Mouse (Mus musculus) G1E (cell line): Measurements from ENCODE around the gene Lce1d. TPM values are rescaled to one million over a fixed set of nuclear protein-coding genes. Genes with fewer than 3 reads are reported as not detected.
"Not testable (repeated sequence)": the region's sequence is repeated elsewhere in the genome, so short reads cannot be mapped to it uniquely, and the experiment has no call there.

Experiments
- ATAC-seq: 2 replicates; pipeline ENCODE4 v1.8.0; 2016; ENCODE audit warnings: mild to moderate bottlenecking; ENCODE audit not compliant: insufficient number of reproducible peaks, poor library complexity, low FRiP score, severe bottlenecking; ENCODE audit errors: extremely low read depth
- DNase-seq: peaks from one replicate; pipeline ENCODE4 v3.0.0; 2012; ENCODE audit warnings: low spot score
- H3K27me3 ChIP-seq: 2 replicates; pipeline ENCODE4 v1.6.1; 2012; ENCODE audit warnings: mild to moderate bottlenecking, low read length, inconsistent platforms; ENCODE audit not compliant: insufficient read depth
- H3K36me3 ChIP-seq: replicated peaks from 2 replicates; pipeline ENCODE3; 2012; ENCODE audit warnings: mild to moderate bottlenecking, inconsistent platforms
- H3K4me1 ChIP-seq: 2 replicates; pipeline ENCODE4 v1.6.1; 2012; ENCODE audit warnings: low read depth, low read length, inconsistent platforms, mixed read lengths; ENCODE audit not compliant: insufficient read depth
- H3K4me3 ChIP-seq: 2 replicates; pipeline ENCODE4 v1.5.1; 2012; ENCODE audit warnings: low read depth, mild to moderate bottlenecking, inconsistent platforms, low read length, moderate library complexity, mixed read lengths
- H3K9me3 ChIP-seq: replicated peaks from 2 replicates; pipeline ENCODE4 v1.6.1; 2012; ENCODE audit warnings: inconsistent platforms
- CTCF ChIP-seq: IDR thresholded peaks from 2 replicates; pipeline ENCODE4 v1.5.1; 2012; ENCODE audit warnings: low read depth, low read length, inconsistent platforms, mixed read lengths
- GATA1 ChIP-seq: IDR thresholded peaks from 2 replicates; pipeline ENCODE4 v1.6.1; 2012; ENCODE audit warnings: borderline replicate concordance, low read length, inconsistent platforms, mixed read lengths
- GATA2 ChIP-seq: IDR thresholded peaks from 2 replicates; pipeline ENCODE4 v1.6.1; 2012; ENCODE audit warnings: low read depth, low read length, inconsistent platforms, borderline replicate concordance
- POLR2AphosphoS5 ChIP-seq: IDR thresholded peaks from 2 replicates; pipeline ENCODE4 v1.6.1; 2012; ENCODE audit warnings: low read depth, low read length, inconsistent platforms; ENCODE audit not compliant: insufficient replicate concordance
- TAL1 ChIP-seq: conservative IDR thresholded peaks from 2 replicates; pipeline ENCODE4 v1.6.1; 2012; ENCODE audit warnings: low read depth, low read length, inconsistent platforms, mixed read lengths
- polyA plus RNA-seq: library from polyadenylated mRNA; stranded (reverse); fragments of >175 nt; gene quantifications from 2 replicates; pipeline ENCODE4 v1.2.3, GENCODE M21; 2012
- total RNA-seq, 2 experiments: library from RNA; stranded (forward) in 1 of 2; stranded (reverse) in 1 of 2; fragments of 200-1000 nt in 1 of 2; fragments of >200 nt in 1 of 2; fragmentation: Nextera tagmentation in 1 of 2; gene quantifications; 2 replicates each; pipeline ENCODE4 v1.2.3; 2014 to 2017

Lce1d gene
- not detected in 2 replicates for total RNA-seq (2014; fragmentation: Nextera tagmentation)
- not detected in 2 replicates for total RNA-seq (2017)
- polyA plus RNA-seq = not detected in 2 replicates

GRCm38 (mm10) chr3:92687110-92687509 is at the start of gene Lce1d:
TSS of gene Lce1d (minus strand) at chr3:92687210.
- ATAC-seq (no peak), DNase-seq (no peak)
- no peak for TF ChIP-seq POLR2AphosphoS5
- TF ChIP-seq TAL1 = no peak
- TF ChIP-seq GATA1 = no peak
- TF ChIP-seq GATA2 = no peak
- TF ChIP-seq CTCF = no peak
- no peak within 1 kb of the TSS for H3K4me3 ChIP-seq
- no peaks in the 10 kb centered on the region for H3K27me3 ChIP-seq
- no peaks in the 10 kb centered on the region for H3K4me1 ChIP-seq
- no peaks in the 10 kb centered on the region for H3K9me3 ChIP-seq
- no peaks in the 10 kb centered on the region for H3K36me3 ChIP-seq

DNA sequence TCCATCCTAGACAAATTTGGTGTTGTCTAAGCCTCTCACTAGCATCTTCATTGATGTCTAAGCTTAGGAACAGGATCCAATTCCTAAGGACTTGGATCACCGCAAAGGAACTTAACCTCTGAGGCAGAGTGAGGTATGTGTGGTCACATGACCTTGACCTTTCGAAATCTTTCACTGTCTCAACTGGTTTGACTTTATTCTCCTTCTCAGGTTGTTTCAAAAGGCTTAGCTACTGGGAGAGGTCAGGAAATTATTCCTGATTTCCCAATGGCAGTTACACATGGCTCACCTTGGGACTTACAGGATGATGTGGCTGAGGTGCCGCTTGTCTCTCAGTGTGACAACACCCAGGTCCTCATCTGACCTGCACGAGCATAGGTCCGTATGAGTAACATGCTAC is 35.6 kb upstream of the Lce1d start:
- Histone ChIP-seq H3K4me3 (no peak overlapping the region), H3K36me3 (no peaks in the 10 kb centered on the region), H3K4me1 (no peaks in the 10 kb centered on the region), H3K9me3 (no peaks in the 10 kb centered on the region), H3K27me3 (no peaks in the 10 kb centered on the region)
- ATAC-seq (no peak), DNase-seq (no peak)
- no peak for TF ChIP-seq CTCF
- no peak for TF ChIP-seq POLR2AphosphoS5
- TF ChIP-seq GATA2 = no peak

GRCm38 (mm10) chr3:92720250-92720649 is 33.2 kb upstream of the Lce1d start, which contains the start of gene Lce1f:
TSS of gene Lce1f (minus strand) at chr3:92720350.
- no peak for TF ChIP-seq TAL1
- TF ChIP-seq GATA2 = no peak
- TF ChIP-seq CTCF = no peak
- no peak for TF ChIP-seq POLR2AphosphoS5
- no peak for TF ChIP-seq GATA1
- Histone ChIP-seq H3K4me3 (no peak within 1 kb of the TSS), H3K27me3 (no peaks in the 10 kb centered on the region), H3K36me3 (no peaks in the 10 kb centered on the region), H3K9me3 (no peaks in the 10 kb centered on the region), H3K4me1 (no peaks in the 10 kb centered on the region)
- DNase-seq = no peak
- ATAC-seq = no peak

- ATAC-seq (no peak), DNase-seq (no peak)
- no peak for TF ChIP-seq POLR2AphosphoS5
- TF ChIP-seq CTCF = no peak
- Histone ChIP-seq H3K4me3 (no peak overlapping the region), H3K36me3 (no peaks in the 10 kb centered on the region), H3K27me3 (no peaks in the 10 kb centered on the region), H3K4me1 (no peaks in the 10 kb centered on the region), H3K9me3 (no peaks in the 10 kb centered on the region)
Observed at GRCm38 (mm10) chr3:92715122-92715521, 28.1 kb upstream of the Lce1d start.

DNA sequence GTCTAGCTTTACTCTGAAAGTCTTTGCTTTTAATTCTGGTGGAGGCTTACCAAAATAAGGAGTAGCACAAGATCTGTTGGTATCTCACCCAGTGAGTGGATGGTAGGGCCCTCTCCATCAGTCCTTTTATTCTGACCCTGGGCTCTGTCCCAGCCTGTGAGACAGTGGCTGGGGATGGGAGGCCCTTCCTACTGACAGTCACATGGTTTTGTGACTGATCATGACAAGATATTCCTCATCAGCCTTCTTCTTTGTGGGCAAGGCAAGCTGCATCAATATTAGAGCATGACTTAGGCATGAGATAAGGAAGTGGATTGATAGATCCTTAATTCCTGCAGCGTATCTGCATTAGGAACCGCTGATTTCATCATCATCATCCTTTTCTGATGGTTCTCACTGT is 22.0 kb upstream of the Lce1d start, which contains the start of gene Lce1e:
Lce1e (minus strand) TSS at position 101 of the 400 bp plus-strand sequence.
- DNase-seq = no peak
- no peak within 1 kb of the TSS for H3K4me3 ChIP-seq
- H3K4me1 ChIP-seq = no peaks in the 10 kb centered on the region
- TF ChIP-seq CTCF (no peak), GATA1 (no peak), POLR2AphosphoS5 (no peak), TAL1 (no peak), GATA2 (no peak)
- no peaks in the 10 kb centered on the region for H3K36me3 ChIP-seq
- no peaks in the 10 kb centered on the region for H3K27me3 ChIP-seq
- ATAC-seq = no peak
- no peaks in the 10 kb centered on the region for H3K9me3 ChIP-seq

DNA sequence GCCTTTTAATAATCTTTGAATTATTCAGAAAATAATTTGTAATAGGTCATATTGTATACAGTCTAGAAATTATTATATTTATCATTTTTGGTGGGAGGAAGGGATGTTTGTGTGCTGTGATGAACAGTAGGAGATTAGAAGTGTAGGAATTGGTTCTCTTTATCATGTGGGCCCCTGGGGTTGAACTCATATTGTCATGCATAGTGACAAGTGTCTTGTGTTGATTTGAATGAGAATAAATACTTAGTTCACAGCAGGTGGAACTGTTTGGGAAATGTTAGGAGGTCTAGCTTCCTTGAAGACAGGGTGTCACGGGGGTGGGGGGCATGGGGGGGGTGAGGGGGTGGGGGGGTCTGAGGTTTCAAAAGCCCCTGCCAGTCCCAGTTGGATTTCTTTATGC is 7.6 kb upstream of the Lce1d start:
- DNase-seq = no peak

DNA sequence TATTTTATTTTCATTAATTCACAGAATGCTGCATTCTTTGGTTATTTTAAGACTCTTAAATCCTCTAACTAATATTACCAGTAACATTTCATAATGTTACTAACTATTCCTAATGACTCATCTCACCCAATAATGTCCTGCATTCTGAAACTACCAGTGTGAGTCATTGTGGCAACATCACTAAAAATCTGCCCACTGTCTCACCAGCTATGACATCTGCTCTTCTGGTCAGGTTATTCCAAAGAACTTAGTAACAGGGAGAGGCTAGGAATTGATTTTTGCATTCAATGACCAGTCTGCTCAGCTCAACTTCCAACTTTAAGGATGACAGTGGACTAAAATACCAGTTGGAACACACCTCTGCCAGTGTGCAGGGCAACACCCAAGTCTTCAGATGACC is 4.7 kb upstream of the Lce1d start:
- H3K36me3 ChIP-seq = no peaks in the 10 kb centered on the region
- H3K27me3 ChIP-seq = no peaks in the 10 kb centered on the region
- TF ChIP-seq POLR2AphosphoS5 = no peak
- H3K4me1 ChIP-seq = no peaks in the 10 kb centered on the region
- no peaks in the 10 kb centered on the region for H3K9me3 ChIP-seq
- DNase-seq = no peak
- ATAC-seq = no peak
- H3K4me3 ChIP-seq = no peak overlapping the region

More for the DNA sequence above, 7.6 kb upstream of the Lce1d start:
- Histone ChIP-seq H3K4me3 (no peak overlapping the region), H3K4me1 (no peaks in the 10 kb centered on the region), H3K36me3 (no peaks in the 10 kb centered on the region), H3K27me3 (no peaks in the 10 kb centered on the region), H3K9me3 (no peaks in the 10 kb centered on the region)
- TF ChIP-seq POLR2AphosphoS5 = no peak
- no peak for ATAC-seq

- ATAC-seq, DNase-seq, H3K9me3 ChIP-seq, H3K4me1 ChIP-seq, H3K27me3 ChIP-seq, H3K36me3 ChIP-seq: not testable (repeated sequence)
- peak overlapping the region; percentile 45; the same call in 1 of the 2 replicates for H3K4me3 ChIP-seq
Observed at GRCm38 (mm10) chr3:92689154-92689553, 2.1 kb upstream of the Lce1d start.
